Mouse (Mus musculus): ENCODE results near the gene Adal.
"Not testable (repeated sequence)": the region's sequence is repeated elsewhere in the genome, so short reads cannot be mapped to it uniquely, and the experiment has no call there.

Gene Adal

DNA sequence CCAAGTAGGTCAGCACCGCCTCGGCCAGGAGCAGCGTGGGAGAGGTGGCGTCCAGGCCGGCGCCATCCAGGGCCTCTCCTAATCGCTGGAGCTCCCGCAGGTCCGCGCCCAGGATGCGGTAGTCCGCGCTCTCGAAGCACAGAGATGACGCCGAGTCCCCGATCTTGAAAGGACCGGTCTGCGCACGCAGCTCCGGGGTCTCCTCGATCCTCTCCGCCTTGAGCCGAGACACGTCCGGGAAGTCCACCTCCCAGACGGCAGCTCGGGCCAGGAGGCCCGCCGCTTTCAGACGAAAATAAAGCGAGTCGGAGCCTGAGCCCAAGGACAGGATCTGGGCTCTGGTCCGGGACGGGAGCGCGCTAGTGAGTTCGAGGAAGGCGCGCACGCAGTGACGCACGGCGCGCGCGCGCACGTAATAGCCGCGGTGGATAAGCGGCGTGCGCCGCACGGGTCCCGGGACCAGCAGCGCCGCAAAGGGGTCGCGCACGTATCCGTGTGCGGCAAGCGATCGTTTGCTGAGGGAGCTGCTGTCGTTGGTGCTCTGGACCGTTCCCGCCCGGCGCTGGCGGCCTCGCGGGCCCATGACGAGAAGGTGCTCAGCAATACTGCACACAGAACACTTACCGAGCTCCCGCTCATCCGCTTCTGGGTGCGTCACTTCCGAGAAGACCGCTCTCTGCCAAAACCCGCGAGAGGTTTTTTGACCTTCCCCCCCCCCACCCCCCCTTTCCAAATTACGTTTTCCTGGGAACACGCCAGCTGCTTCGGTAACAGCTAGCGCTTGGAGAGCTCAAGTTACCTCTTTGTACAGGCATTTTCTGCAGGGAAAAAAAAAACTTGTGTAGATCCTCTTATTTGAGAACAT is at the start of gene Adal, which contains the start of gene Lcmt2:
TSS of gene Adal (plus strand) at position 411 of the 865 bp plus-strand sequence.
TSS of gene Lcmt2 (minus strand) at position 636 of the 865 bp plus-strand sequence.
- CTCF ChIA-PET, result interaction anchor here (0.7 kb wide), 1 partner anchor 29 kb away, joined by 4 read pairs; no protein-coding TSS in a partner anchor

DNA sequence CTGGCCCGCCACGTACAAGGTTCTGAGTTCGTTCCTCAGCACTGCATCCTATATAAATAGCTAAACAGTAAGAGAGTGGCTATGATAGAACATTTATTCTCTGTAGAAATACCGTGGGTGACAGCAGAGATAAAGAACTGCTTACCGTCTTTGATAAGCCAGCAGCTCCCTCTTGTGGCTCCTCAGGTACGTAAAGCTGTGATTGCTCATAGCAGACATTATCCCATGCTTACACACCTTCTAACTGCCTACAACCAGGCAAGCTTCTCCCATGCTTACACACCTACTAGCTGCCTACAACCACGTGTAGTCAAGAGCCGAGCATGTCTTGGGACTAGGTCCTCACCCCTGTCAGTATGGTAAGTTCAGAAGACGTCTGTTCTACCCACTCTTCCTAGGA is 38.2 kb upstream of the Adal start:
- CTCF ChIA-PET, result interaction anchor here (0.6 kb wide), 1 partner anchor 152 kb away, joined by 3 read pairs; no protein-coding TSS in a partner anchor

DNA sequence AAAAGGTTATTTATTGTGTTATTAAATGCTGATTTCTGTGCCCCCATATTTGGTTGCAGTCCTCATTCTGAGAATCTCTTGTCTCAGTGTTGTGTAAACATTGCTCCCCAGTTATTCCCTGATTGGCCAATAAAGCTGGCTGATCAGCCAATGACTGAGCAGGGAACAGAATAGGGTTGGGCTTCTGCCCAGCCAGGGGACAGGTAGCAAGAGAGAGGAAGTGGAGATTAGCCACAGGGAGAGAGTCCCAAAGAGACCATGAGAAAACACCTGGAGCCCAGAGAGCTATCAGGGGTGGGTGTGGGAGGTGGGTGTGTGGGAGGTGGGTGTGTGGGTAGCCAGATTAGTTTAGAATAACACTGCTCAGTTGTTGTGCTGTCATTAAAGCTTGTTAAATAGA is 34.3 kb upstream of the Adal start:
- CTCF ChIA-PET, result no interaction called here

DNA sequence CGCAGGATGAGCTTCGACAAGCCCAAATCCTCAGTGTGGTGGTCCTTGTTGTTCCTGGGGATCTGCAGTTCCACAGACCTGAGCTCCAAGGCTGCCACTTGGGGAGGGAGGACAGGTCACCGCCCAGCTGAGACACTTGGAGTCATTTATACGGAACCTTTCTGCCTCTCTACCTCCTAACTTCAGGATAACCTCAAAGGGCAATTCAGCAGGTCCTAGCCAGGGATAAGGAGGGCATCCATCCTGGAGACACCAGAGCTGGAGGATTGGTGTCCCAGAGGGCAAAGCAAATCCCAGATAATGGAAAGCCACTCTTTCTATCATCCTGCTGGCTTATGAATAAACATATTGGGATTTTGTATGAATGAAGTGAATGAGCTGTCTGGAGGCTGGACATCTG is 30.5 kb upstream of the Adal start, which contains the start of gene Tgm7:
TSS of gene Tgm7 (minus strand) at position 101 of the 400 bp plus-strand sequence.
- CTCF ChIA-PET, result no interaction called here

DNA sequence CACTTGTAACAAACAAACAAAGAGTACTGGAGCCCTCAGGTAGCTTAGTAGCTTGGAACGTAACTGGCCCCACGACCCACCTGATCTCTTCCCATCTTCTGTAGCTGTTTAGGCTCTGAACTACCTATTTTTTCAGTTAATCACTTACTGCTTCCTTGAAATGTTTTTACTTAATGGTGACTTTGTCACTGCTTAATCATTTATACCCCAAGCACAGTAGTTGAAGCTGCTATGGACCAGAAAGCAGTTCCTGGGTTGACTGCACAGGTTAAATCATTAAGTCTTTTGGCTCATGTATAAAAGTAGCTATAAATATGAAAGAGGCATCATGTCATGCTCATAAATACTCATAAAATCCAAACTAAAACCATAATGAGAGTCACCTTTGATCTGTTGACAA is 24.8 kb upstream of the Adal start:
- CTCF ChIA-PET, result no interaction called here

DNA sequence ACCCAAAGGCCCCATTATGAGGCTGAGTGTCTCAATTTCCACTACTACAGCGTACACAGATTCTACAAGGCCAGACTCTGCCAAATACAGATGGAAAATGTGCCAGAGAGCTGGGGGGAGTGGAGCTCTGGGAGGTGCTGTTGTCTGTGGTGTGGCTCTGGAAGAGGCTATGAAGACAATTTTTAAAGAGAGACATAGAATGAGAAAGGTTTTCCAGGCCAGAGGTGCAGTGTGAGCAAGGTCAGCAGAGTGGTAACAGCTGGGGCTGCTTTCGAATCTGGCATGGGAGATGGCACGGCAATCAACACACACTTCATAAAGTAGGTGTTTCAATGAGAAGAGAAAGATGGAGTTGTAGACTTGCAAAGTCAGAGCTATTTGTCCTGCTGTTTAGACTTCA is 21.0 kb upstream of the Adal start:
- CTCF ChIA-PET, result no interaction called here

DNA sequence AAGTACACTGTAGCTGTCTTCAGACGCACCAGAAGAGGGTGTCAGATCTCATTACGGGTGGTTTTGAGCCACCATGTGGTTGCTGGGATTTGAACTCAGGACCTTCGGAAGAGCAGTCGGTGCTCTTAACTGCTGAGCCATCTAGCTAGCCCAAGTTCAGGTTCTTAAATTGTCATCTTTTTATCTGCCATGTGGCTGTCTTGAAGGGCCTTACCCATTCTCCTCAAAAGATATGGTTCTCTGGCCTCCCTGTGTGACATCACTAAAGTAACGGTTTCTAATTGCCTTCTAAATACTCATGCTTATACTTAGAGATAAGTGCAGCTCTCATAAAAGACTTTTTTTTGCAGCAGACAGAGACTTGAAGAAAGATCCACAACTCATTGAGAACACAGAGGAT is 13.9 kb upstream of the Adal start:
- CTCF ChIA-PET, result not testable (repeated sequence)

DNA sequence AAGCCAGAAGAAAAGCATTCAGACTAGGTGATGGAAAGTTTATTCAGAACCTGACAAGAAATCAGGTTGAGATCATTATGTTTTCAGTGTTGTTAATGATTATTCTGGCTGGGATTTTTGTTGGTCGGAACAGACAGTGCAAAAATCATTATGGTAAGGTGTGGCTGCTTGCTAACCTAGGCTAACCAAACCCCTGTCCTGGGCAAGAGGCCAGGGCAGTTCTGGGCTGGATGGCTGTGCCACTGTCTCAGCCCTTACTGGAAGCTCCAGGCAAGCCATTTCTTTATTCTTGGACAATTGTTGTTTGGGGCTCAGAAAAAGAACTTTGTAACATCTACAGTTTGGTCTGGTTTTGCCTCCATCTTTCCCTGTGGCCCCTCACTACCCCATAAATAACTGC is 12.7 kb upstream of the Adal start:
- CTCF ChIA-PET, result interaction anchor here (0.6 kb wide), 1 partner anchor 1829 kb away, joined by 3 read pairs; no protein-coding TSS in a partner anchor

DNA sequence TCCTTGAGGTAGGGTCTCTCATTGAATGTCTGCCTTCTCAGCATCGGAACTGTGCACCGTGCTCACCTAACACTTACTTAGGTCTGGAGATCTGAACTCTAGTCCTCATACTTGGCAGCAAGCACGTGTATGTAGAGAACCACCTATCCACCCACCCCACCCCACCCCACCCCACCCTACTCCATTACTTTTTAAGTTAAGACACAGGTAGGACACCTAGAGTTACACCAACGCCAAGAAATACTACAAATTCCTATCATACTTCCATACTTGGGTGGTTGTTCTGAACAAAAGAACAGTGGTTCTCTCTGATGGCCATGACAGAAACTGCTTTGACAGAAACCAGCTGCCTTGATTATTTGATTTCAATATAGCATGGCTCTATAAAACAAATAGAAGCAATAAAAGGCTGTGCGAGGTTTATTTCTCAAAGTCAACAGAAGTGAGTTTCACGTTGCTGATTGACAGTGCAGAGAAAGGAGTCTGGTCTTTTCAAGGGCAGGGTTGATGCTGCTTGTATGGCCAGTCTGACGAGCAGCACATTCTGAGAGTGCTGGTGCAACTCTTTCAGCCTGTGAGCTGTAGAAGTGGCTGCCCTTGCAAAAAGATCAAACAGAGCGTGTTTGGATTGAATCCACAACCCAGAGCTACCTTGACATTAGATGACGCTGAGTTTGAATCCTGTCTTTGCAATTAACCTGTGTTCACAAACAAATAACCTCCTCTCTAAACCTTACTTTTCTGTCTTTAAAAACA is 11.2 kb upstream of the Adal start:
- CTCF ChIA-PET, result no interaction called here

DNA sequence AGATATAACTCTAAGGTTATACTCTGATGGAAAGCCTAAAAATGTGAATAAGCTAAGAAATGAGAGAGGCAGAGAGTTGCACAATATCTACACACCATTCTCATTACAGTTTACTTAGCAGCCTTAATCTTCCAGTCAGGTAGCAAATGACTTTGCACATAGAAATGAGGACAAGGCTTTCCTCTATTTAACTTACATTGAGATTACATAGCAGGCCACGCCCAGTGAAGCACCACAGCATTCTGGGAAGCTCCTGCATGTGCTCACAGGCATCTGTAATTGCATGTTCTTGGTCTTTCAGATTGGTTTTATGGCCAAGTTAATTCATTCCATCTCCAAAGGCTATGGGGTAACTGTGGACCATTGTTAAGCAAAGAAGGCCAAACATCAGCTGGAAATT is 7.4 kb upstream of the Adal start:
- CTCF ChIA-PET, result no interaction called here

DNA sequence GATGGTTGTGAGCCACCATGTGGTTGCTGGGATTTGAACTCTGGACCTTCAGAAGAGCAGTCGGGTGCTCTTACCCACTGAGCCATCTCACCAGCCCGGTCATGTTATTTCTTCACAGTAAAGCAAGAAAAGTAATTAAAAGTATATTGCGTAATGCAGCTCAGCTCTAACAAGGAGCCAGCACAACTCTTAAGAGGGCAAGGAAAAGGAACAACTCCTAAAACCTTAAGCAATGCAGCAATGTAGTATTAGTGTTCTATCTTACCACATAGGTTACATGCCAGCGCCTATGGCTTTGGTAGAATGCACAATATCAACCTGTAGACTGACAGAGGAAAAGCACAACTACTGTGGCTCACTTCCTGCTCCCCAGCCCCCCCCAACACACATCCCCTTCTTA is 2.9 kb upstream of the Adal start:
- CTCF ChIA-PET, result interaction anchor here (0.6 kb wide), 1 partner anchor 335 kb away, joined by 3 read pairs; no protein-coding TSS in a partner anchor

DNA sequence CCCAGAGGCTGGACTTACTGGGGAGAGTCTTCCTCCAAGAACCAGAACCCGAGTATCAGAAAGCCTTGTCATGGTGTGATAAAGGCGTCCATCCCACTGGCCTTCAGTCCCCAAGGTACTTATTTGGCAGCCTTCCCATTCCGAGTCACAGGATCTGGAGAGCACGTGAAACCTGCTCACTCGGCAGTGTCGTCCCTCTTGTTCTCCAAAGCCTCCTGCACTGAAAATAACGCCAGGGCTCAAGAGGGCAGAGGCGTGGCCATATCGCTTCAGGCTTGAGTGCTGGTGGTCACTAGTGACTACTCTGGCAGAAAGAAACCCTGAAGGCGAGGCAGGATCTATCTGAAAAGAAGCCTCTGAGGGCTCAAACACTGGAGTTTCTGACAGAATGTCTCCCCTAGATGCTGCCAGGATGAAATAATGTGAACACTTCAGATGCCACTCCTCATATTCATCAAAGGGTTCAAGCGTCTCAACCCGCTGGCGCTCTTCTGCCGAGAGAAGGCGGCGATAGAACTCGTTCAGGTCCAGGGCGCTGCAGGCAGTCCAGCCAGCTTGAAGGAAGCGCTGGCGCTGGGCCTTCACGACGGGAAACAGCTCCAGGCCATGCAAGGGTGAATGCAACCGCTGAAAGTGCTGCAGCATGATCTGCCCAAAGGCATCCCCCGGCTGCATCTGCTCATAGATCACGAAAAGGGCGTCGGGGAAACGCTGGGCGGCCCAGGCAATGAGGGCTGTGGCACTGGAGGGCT is 786 bp upstream of the Adal start:
- CTCF ChIA-PET, result no interaction called here

DNA sequence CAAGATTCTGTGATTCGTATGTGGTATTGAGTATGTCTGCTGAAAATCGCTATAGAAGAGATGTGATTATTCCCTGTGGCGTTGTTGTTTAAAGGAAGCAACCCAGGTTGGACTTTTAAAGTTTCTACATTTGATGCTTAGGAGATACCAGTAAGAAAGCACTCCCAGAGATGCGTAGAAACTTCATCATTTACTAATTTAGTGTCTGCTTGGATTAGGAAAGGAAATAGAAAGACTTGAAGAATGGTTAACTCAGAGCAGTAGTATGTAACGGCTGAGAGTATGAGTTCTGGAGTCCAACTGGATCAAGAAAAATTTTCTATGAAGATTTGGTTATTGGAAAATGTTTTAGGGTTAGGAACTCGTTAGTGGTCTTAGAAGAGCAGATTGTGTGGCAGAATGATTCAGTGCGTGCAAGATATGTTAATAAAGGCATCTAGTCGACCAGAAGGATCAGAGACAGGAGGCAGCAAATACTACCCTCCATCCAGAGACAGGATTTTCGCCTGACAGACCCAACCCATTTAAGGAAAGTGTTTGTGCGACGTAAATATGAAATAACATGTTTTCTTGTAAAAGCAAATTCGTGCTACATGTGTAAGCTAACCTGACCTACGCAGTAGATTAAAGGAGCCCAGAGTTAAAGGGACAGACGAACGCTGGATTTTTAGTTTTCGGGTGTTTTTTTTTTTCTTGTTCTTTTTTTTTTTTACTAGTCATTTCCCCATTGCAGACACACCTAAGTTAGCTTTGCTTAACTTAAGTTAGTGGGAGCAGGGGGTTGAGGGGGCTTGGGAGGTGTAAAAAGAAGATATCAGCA is 1.2 kb downstream of the Adal start:
- CTCF ChIA-PET, result no interaction called here

DNA sequence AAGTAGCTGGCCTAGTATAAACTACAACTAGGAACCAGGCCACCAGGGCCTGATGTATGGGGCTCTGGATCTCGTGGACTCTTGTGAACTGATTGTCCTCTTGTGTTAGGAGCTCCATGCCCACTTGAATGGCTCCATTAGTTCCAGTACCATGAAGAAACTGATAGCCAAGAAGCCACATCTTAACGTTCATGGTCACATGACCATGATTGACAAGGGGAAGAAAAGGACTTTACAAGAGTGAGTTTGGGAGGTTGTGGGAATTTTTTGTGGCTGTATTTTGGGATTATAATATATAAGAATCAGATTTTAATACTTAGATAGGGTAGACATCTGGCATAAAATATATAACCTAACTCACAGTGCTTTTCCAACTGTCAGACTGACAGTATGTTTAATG is 2.2 kb downstream of the Adal start:
- CTCF ChIA-PET, result no interaction called here

DNA sequence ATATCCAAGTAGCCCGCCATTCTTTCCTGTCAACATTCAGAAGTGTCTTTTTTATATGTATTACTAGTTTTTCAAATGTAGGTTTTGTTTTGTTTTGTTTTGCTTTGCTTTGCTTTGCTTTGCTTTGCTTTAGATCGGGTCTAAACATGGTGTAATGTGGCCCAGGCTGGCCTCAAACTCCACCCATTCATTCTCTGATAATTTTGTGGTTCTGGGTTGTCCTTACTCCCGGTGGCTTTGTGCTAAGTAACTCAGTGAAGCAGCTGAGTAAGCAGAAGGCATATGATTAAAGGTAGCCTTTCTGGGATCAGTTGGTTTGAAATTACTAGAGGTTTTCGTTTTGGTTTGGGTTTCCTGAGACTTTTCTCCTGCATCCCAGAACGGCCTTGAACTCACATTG is 9.5 kb downstream of the Adal start:
- CTCF ChIA-PET, result no interaction called here

DNA sequence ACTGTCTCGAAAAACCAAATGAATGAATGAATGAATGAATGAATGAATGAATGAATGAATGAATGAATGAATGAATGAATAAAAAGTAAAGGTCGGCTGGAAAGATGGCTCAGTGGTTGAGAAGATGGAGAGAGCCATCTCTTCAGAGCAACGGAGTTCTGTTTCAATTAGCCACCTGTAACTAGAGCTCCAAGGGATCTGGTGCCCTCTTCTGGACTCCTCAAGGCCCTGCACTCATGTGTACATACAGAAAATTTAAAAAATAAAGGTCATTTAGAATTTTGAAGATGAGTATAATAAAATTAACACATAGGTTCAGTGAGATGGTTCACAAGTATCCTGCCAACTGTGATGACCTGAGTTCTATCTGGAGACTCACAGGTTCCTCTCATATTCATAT is 12.9 kb downstream of the Adal start:
- CTCF ChIA-PET, result no interaction called here

DNA sequence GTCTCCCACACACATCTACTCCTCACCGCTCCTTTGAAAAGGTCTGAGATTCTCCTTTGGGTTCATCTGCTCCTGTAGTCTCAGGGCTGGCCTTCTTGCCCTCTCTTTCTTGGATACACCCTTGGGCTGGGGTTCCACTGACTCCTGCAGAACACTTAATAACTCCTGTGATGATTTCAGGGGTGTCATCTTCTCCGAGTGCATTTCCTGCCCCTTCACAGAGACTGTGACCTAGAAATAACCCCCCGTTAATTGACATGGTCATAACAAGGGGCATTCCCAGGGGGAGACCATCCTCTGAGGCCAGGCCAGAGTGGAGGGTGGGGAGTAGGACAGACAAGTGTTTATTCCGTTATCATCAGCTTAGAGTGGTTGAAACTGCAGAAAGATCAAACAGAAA is 28.9 kb downstream of the Adal start:
- CTCF ChIA-PET, result interaction anchor here (0.6 kb wide), 1 partner anchor 29 kb away, joined by 4 read pairs; the partner anchor contains the start of genes Adal and Lcmt2

DNA sequence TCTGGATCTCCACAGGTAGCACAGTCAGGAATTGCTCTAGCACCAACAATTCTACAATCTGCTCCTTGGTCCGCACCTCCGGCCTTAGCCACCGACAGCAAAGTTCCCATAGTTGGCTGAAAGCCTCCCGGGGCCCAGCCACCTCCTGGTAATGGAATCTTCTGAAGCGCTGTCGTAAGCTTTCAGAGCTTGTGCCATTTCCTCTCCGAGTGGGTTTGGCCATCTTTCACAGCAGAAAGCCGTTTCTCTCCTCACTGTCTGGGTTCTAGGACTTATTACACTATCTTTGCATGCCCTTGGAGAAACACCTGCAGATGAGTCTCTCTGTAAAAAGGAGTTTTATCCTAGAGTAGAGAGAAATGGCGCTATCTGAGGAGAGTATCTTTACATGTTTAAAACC is 29.7 kb downstream of the Adal start:
- CTCF ChIA-PET, result interaction anchor here (0.6 kb wide), 1 partner anchor 29 kb away, joined by 4 read pairs; the partner anchor contains the start of genes Adal and Lcmt2

DNA sequence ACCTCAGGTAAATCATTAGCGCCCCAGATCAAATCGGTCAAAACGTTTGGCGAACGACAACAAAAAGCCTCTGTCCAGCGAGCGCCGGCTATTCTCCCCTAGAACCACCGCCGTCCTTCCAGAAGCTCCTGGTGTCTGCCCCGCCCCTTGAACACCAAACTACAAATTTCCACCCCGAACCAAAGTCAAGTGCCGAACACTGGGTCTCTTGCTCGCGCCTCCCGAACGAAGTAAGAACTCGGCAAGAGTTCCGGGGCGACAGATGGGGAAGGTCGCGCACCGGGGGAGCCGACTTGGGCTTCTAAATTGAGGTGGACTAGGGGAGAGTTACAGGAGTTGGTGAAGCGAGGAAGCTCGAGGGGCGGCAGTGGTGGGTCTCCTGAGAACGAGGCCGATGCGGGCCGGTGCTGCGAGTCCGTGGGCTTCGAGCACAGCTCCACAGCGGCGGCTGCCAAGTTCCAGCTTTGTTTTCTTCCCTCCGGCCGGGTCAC is 30.3 kb downstream of the Adal start, which contains the start of gene Tubgcp4:
TSS of gene Tubgcp4 (plus strand) at position 174 of the 491 bp plus-strand sequence.
- CTCF ChIA-PET, result interaction anchor here (0.6 to 0.7 kb wide), 2 partner anchors 17 to 1883 kb away, joined by 4 read pairs; no protein-coding TSS in a partner anchor

DNA sequence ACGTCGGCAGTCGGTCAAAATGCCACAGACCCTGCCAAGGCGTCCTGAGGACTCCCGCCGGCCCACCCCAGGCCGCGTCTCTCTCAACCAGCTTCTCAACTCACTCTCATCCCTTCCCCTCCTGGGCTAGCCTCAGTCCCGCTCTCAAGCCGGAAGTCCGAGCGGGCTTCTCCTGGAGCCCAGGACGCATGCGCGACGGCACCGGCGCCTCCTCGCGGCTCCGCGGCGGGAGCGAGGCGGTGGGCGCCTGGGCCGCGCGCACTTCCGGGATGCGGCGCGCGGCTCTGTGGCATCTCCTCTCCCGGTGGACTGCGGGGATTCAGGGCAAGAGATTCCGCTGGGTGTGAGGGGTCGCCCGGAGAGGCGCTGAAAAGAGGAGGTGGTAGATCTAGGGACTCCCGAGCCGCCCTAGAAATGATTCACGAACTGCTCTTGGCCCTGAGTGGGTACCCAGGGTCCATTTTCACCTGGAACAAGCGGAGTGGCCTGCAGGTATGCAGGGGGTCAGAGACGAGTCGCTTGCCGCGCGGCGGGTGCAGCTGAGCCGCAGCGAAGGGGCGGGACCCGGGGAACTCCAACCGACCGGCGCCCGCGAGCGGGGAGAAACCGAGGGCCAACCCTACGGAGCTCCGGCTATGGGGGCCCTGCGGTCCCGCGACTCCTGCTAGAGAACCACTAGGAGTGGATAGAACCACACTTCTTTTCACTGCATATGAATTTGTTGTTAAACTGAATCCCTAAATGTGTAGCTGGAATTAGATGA is 30.9 kb downstream of the Adal start, which contains the start of gene Zscan29:
TSS of gene Zscan29 (minus strand) at position 146 of the 763 bp plus-strand sequence.
- CTCF ChIA-PET, result interaction anchor here (0.6 to 0.7 kb wide), 3 partner anchors 16 to 1883 kb away, joined by 3 to 4 read pairs (median 4); no protein-coding TSS in a partner anchor

Measured in spleen, embryonic (tissue).